Mouse (Mus musculus): ENCODE data around the gene 4933434E20Rik. TPM values are rescaled to one million over a fixed set of nuclear protein-coding genes. Genes with fewer than 3 reads are reported as not detected.

Gene 4933434E20Rik
- 77.0 and 90.3 TPM in 2 replicates for total RNA-seq (2021)
- long read RNA-seq, transcript 4933434E20Rik-206 (7 exons, 2,510 nt): major isoform, 34 of 44 reads
- long read RNA-seq, partial matches to known transcripts: 0 of 44 reads
- long read RNA-seq, other reads (novel, unspliced or antisense): 7 of 44 reads

- DNase-seq: peak; percentile 65
Measured at GRCm38 (mm10) chr3:90051441-90052350, at the start of gene 4933434E20Rik. 4933434E20Rik (plus strand) TSS chr3:90051636.

GRCm38 (mm10) chr3:90004091-90004796 is 47.2 kb upstream of the 4933434E20Rik start:
- no peak for DNase-seq

GRCm38 (mm10) chr3:90010291-90010690 is 41.1 kb upstream of the 4933434E20Rik start:
- DNase-seq: no peak

GRCm38 (mm10) chr3:90016626-90017025 is 34.8 kb upstream of the 4933434E20Rik start:
- no peak for DNase-seq

GRCm38 (mm10) chr3:90034653-90035052 is 16.8 kb upstream of the 4933434E20Rik start:
- no peak for DNase-seq

- DNase-seq: no peak
Measured at GRCm38 (mm10) chr3:90036263-90036662, 15.2 kb upstream of the 4933434E20Rik start.

GRCm38 (mm10) chr3:90049691-90050090 is 1.7 kb upstream of the 4933434E20Rik start:
- no peak for DNase-seq

- DNase-seq: peak; percentile 92
Measured at GRCm38 (mm10) chr3:90052351-90053241, 1.2 kb downstream of the 4933434E20Rik start, which contains the start of gene Ubap2l. Ubap2l (minus strand) TSS chr3:90052628.

GRCm38 (mm10) chr3:90061549-90061948 is 10.1 kb downstream of the 4933434E20Rik start:
- DNase-seq: no peak

- DNase-seq: no peak
Measured at GRCm38 (mm10) chr3:90062539-90062938, 11.1 kb downstream of the 4933434E20Rik start.

- DNase-seq: no peak
Measured at GRCm38 (mm10) chr3:90064383-90064782, 12.9 kb downstream of the 4933434E20Rik start.

GRCm38 (mm10) chr3:90065553-90065952 is 14.1 kb downstream of the 4933434E20Rik start:
- DNase-seq: peak; percentile 40

GRCm38 (mm10) chr3:90067851-90068250 is 16.4 kb downstream of the 4933434E20Rik start:
- DNase-seq: peak; percentile 29

GRCm38 (mm10) chr3:90069688-90070087 is 18.3 kb downstream of the 4933434E20Rik start:
- DNase-seq: no peak

- DNase-seq: no peak
Measured at GRCm38 (mm10) chr3:90072294-90072693, 20.9 kb downstream of the 4933434E20Rik start, which contains the start of gene Tpm3. Tpm3 (plus strand) TSS chr3:90072649.

- DNase-seq: peak; percentile 75
Measured at GRCm38 (mm10) chr3:90076921-90077716, 25.7 kb downstream of the 4933434E20Rik start.

GRCm38 (mm10) chr3:90078224-90078623 is 26.8 kb downstream of the 4933434E20Rik start:
- DNase-seq: no peak

GRCm38 (mm10) chr3:90079133-90079762 is 27.8 kb downstream of the 4933434E20Rik start:
- peak; percentile 92 for DNase-seq

GRCm38 (mm10) chr3:90079763-90080497 is 28.5 kb downstream of the 4933434E20Rik start:
- DNase-seq: peak; percentile 68

- DNase-seq: no peak
Measured at GRCm38 (mm10) chr3:90080498-90080863, 29.0 kb downstream of the 4933434E20Rik start.
